Mouse (Mus musculus) limb, embryonic 10.5 days (tissue): ENCODE data around the gene Hsd3b7. TPM values are rescaled to one million over a fixed set of nuclear protein-coding genes. Genes with fewer than 3 reads are reported as not detected.

Source experiments
- DNase-seq: peaks from one replicate; pipeline ENCODE4 v3.0.0-alpha.2; 2017; ENCODE audit warnings: low spot score
- H3K27ac ChIP-seq: fragments of 300-500 bp; sonication (generic); 2 replicates; pipeline ENCODE4 v1.5.1; 2016; ENCODE audit warnings: mild to moderate bottlenecking
- H3K27me3 ChIP-seq: fragments of 300-500 bp; sonication (generic); 2 replicates; pipeline ENCODE4 v1.6.1; 2016; ENCODE audit warnings: low read depth, mild to moderate bottlenecking; ENCODE audit not compliant: poor library complexity, severe bottlenecking
- H3K36me3 ChIP-seq: fragments of 300-500 bp; sonication (generic); 2 replicates; pipeline ENCODE4 v1.6.1; 2016; ENCODE audit warnings: mild to moderate bottlenecking, moderate library complexity
- H3K4me1 ChIP-seq: fragments of 300-500 bp; sonication (generic); 2 replicates; pipeline ENCODE4 v1.6.1; 2016
- H3K4me3 ChIP-seq: fragments of 300-500 bp; sonication (generic); 2 replicates; pipeline ENCODE4 v1.5.1; 2016; ENCODE audit warnings: mild to moderate bottlenecking, moderate library complexity
- H3K9me3 ChIP-seq: fragments of 300-500 bp; sonication (generic); replicated peaks from 2 replicates; pipeline ENCODE4 v1.6.1; 2016; ENCODE audit warnings: mild to moderate bottlenecking
- WGBS: fragments of 180-500 bp; shearing (Covaris S2); methylation state at CpG from one replicate; pipeline ENCODE4 v1.1.7; 2016; 5-methylcytosine and 5-hydroxymethylcytosine counted together
- polyA plus RNA-seq: library from polyadenylated mRNA; unstranded; fragments of >200 nt; fragmentation: Nextera tagmentation; extraction: Ambion mirVana; gene quantifications from 2 replicates; pipeline ENCODE4 v1.2.1, GENCODE M21; 2016

The Hsd3b7 gene
- polyA plus RNA-seq, 1 experiment from 2014 or later: 8.2 TPM

DNA sequence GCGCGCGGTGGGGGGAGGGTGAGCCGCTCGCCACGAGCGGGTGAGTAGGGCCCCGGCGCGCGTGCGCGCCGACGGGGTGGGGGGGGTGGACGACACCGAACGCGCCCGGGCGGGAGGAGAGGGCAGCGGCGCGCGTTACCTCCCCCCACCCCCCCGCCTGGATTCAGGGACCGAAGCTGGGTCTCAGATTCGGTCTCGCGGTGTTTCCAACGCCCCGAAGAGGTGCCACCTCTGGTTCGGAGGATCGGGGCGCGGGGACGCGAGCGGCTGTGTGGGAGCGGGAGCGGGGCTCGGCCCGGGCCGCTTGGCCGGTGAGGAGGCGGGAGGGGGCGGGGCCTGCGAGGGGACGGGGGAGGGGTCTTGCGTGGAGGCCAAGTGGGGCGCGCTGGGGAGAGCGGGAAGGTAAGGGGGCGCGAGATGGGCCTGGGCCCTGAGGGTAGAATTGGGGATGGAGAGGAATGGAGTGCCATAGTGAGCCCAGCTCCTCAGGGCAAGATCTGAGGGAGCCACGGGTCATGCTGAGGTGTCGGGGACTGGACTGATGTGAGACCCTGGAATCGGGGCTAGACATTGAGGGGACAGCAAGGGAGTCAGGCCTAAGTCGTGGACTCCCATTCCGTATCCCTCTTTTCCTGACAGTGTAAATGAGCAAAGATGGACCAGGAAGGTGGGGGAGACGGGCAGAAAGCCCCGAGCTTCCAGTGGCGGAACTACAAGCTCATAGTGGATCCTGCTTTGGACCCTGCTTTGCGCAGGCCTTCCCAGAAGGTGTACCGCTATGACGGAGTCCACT is 22.7 kb upstream of the Hsd3b7 start:
- Histone ChIP-seq H3K9me3 (no peaks in the 10 kb centered on the region), H3K27me3 (no peaks in the 10 kb centered on the region), H3K27ac (peak overlapping the region; percentile 99), H3K4me3 (peak overlapping the region; percentile 97), H3K4me1 (peaks cover 20% of the 10 kb centered on the region), H3K36me3 (peaks cover 60% of the 10 kb centered on the region)
- peak; percentile 87 for DNase-seq
- 4% methylated on average over 64 of the region's 66 CpGs for WGBS

DNA sequence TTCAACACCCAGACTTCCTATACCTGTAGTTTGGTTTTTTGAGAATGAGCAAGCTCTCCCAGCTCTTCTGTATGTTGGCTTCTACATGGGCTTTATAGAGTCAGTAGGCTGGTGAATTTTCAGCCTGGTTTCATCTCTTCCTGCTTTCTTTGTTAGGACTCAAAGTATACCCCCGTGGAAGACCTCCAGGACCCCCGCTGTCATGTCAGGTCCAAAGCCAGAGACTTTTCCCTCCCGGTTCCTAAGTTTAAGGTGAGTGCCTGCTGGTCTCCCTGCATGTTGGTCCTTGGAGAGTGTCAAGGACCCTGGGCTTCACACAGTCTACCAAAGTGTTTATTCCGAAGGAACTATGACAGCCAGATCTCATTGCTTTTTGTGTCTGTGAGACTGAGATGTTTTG is 22.1 kb upstream of the Hsd3b7 start:
- H3K36me3 ChIP-seq: peaks cover 66% of the 10 kb centered on the region
- DNase-seq: no peak

DNA sequence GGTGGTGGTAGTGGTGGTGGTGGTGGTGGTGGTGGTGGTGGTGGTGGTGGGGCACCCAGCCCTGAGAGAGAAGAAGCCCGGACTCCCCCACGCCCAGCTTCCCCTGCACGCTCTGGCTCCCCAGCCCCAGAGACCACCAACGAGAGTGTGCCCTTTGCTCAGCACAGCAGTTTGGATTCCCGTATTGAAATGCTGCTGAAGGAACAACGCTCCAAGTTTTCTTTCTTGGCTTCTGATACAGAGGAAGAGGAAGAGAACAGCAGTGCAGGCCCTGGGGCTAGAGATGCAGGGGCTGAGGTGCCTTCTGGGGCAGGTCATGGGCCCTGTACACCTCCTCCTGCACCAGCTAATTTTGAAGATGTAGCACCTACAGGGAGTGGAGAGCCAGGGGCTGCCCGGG is 15.1 kb upstream of the Hsd3b7 start, which contains the start of gene Gm49388:
TSS of gene Gm49388 (plus strand) at position 301 of the 400 bp plus-strand sequence.
- Histone ChIP-seq H3K36me3 (peaks cover 99% of the 10 kb centered on the region), H3K4me3 (no peak within 1 kb of the TSS), H3K27me3 (no peaks in the 10 kb centered on the region), H3K9me3 (no peaks in the 10 kb centered on the region), H3K4me1 (no peaks in the 10 kb centered on the region), H3K27ac (no peak within 1 kb of the TSS)
- 93% methylated on average over 7 of the region's 7 CpGs for WGBS
- no peak for DNase-seq

More for the DNA sequence above, 22.1 kb upstream of the Hsd3b7 start:
- Histone ChIP-seq H3K9me3 (no peaks in the 10 kb centered on the region), H3K27ac (peak overlapping the region; percentile 99), H3K4me3 (peak overlapping the region; percentile 97), H3K4me1 (peaks cover 20% of the 10 kb centered on the region), H3K27me3 (no peaks in the 10 kb centered on the region)
- 84% methylated on average over 4 of the region's 4 CpGs for WGBS

DNA sequence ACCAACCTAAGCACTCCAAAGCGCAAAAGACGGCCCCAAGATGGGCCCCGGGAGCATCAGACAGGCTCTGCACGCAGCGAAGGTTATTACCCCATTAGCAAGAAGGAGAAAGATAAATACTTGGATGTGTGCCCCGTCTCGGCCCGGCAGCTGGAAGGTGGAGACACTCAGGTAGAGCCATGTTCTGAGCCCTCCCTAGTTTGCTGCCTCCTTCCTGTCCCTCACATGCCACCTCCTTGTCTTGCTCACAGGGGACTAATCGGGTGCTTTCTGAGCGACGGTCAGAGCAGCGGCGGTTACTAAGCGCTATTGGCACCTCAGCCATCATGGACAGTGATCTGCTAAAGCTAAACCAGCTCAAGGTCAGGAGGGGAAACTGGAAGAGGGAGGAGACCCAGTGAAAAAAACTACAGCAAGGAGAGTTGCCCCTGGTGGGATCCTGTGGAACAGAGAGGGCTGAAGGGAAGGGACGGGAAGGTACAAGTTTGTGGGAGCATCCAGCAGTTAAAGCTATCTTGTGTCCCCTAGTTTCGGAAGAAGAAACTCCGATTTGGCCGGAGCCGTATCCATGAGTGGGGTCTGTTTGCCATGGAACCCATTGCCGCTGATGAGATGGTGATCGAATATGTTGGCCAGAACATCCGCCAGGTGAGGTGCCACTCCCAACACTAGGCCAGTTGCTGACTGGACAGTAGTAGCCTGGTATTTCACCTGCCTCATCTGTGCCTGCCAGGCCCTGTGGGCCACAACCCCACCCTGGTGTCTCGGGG is 3.1 kb upstream of the Hsd3b7 start:
- WGBS: 94% methylated on average over 23 of the region's 23 CpGs
- no peak for DNase-seq
- Histone ChIP-seq H3K9me3 (no peaks in the 10 kb centered on the region), H3K4me3 (no peak overlapping the region), H3K27me3 (no peaks in the 10 kb centered on the region), H3K36me3 (peaks cover 95% of the 10 kb centered on the region), H3K4me1 (peaks cover 12% of the 10 kb centered on the region), H3K27ac (no peak overlapping the region)

DNA sequence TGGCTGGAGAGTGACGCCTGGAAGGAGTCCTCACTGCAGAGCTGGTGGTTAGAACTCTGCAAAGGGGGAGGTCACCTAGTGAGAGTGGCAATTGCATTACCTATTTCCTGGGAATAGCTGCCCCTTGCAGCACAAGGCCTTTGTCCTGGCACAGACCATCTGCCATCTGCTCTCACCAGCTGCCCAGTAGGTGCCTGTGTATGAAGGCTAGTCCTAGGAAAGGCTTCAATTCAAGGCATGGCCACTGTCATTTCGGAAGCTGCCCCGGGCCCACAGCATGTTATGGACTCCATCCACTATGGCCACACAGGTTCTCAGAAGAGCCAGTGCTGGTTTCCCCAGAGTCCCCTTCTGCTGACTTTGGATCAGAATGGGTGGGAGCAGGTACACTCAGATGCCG is 1.8 kb upstream of the Hsd3b7 start:
- Histone ChIP-seq H3K4me1 (peaks cover 12% of the 10 kb centered on the region), H3K36me3 (peaks cover 93% of the 10 kb centered on the region), H3K9me3 (no peaks in the 10 kb centered on the region), H3K27ac (no peak overlapping the region), H3K27me3 (no peaks in the 10 kb centered on the region), H3K4me3 (no peak overlapping the region)
- no peak for DNase-seq
- 93% methylated on average over 4 of the region's 4 CpGs for WGBS

DNA sequence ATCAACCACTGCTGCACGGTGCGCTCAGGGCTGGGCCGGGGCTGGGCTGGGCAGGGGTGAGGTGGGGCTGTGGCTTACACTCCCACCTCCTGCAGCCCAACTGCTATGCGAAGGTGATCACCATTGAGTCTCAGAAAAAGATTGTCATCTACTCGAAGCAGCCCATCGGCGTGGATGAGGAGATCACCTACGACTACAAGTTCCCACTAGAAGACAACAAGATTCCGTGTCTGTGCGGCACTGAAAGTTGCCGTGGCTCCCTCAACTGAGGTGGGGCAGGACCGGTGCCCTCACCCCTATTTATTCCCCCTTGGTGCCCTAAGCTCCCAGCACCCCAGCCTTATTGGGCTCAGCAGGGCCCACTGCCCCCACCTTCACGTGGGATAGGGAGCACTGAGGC is 1.2 kb upstream of the Hsd3b7 start:
- WGBS: 92% methylated on average over 13 of the region's 13 CpGs
- DNase-seq: no peak
- Histone ChIP-seq H3K27ac (no peak overlapping the region), H3K4me3 (no peak overlapping the region), H3K9me3 (no peaks in the 10 kb centered on the region), H3K27me3 (no peaks in the 10 kb centered on the region), H3K4me1 (peaks cover 12% of the 10 kb centered on the region), H3K36me3 (peaks cover 93% of the 10 kb centered on the region)

DNA sequence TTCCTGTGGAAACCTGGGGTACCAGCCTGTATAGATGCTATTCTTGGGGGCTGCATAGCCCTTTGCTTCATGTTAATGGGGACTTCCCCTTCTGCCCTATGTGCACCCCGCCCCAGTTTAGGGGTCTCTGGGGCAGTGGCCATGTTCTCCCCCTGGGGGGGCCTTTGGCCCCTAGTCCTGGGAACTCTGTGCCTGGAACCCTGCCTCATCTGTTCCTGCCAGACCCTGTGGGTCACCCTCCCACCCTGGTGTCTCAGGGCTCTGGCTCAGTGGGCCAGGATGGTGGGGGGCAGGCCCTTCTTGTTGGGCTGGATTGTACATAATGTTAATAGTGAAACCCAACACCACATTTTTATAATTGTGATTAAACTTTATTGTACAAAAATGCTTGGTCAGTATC is 666 bp upstream of the Hsd3b7 start:
- Histone ChIP-seq H3K9me3 (no peaks in the 10 kb centered on the region), H3K4me1 (peaks cover 12% of the 10 kb centered on the region), H3K27ac (no peak overlapping the region), H3K4me3 (no peak overlapping the region), H3K27me3 (no peaks in the 10 kb centered on the region), H3K36me3 (peaks cover 94% of the 10 kb centered on the region)
- 90% methylated on average over 1 of the region's 1 CpGs for WGBS
- DNase-seq: no peak

DNA sequence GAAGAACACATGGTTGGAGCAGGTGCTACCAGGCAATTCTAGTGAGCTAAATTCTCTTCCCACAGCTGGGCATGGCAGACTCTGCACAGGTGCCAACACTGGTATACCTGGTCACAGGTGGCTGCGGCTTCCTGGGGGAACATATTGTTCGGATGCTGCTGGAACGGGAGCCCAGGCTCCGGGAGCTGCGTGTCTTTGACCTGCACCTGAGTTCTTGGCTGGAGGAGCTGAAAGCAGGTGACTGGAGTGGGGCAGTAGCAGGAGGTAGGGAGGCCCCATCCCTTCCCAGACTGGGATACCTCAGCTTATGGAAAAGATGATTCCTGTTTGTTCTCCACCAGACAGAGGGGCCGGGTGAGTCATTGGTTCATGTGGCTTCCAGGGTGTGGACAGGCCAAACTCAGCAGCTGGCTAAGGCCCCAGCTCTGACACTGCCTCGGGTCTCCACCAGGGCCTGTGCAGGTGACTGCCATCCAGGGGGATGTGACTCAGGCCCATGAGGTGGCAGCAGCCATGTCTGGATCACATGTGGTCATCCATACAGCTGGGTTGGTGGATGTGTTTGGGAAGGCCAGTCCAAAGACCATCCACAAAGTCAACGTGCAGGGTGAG is 712 bp downstream of the Hsd3b7 start:
- peaks cover 81% of the 10 kb centered on the region for H3K36me3 ChIP-seq
- 0 out of 2 replicates have a peak overlapping the region, but pooled peaks have one; percentile 22 for H3K4me3 ChIP-seq

DNA sequence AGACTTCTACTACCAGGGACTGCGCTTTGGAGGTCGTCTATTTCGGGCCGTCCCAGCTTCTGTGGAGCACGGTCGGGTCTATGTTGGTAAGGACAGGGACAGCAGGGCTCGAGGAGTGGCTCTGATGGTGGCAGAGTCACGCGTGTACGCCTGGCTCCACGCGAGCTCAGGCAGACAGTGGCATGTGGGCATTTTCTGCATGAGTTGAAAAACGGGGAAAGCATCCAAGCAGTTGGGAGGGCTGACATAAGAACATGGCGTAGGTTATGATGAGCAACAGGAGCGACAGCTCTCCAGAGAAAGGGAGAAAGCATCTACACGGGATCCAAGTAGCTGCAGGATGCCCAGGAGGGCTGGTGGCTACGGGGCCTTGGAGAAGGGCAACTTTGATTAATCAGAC is 1.9 kb downstream of the Hsd3b7 start:
- Histone ChIP-seq H3K4me3 (no peak overlapping the region), H3K9me3 (no peaks in the 10 kb centered on the region), H3K36me3 (peaks cover 71% of the 10 kb centered on the region), H3K27me3 (no peaks in the 10 kb centered on the region), H3K27ac (no peak overlapping the region), H3K4me1 (peaks cover 12% of the 10 kb centered on the region)
- no peak for DNase-seq
- WGBS: 93% methylated on average over 17 of the region's 17 CpGs

More for the DNA sequence above, 712 bp downstream of the Hsd3b7 start:
- H3K4me1 ChIP-seq: peaks cover 12% of the 10 kb centered on the region
- WGBS: 90% methylated on average over 8 of the region's 8 CpGs
- H3K9me3 ChIP-seq: no peaks in the 10 kb centered on the region
- H3K27ac ChIP-seq: no peak overlapping the region
- H3K27me3 ChIP-seq: no peaks in the 10 kb centered on the region
- DNase-seq: no peak

DNA sequence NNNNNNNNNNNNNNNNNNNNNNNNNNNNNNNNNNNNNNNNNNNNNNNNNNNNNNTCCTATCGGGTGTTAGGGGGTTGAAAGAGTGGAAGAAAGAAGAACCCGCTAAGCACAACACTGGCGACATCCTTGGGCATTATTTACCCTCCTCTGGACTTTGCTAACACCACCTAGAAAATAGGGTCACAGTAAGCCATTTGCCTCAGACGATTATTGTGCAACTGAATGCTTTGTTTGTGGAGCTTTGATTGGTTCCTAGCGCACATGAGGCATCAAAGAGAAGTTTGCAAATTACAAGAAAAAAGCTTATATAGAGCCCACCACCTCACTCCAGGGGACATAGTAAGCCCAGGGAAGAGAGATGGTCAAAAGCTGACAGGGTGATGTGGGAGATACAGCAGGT is 8.4 kb downstream of the Hsd3b7 start:
- WGBS: 84% methylated on average over 5 of the region's 5 CpGs
- no peaks in the 10 kb centered on the region for H3K4me1 ChIP-seq
- H3K9me3 ChIP-seq: no peaks in the 10 kb centered on the region
- no peak overlapping the region for H3K4me3 ChIP-seq
- no peaks in the 10 kb centered on the region for H3K27me3 ChIP-seq
- H3K36me3 ChIP-seq: peaks cover 56% of the 10 kb centered on the region
- no peak overlapping the region for H3K27ac ChIP-seq
- no peak for DNase-seq

DNA sequence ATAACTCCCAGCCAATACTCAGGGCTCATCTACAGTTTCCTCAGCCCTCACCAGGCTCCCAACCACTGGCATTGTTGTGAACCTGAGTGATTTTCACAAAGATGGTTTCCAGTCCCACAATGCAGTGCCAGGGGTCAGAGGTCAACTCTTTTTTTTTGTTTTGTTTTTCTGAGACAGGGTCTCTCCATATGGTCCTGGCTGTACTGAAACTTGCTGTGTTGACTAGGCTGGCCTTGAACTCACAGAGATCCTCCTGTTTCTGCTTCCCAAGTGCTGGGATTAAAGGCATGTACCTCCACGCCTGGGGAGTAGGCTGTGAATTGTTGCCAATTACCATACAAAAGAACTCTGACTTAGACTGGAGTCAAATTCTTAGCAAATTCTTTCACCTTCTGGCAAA is 9.4 kb downstream of the Hsd3b7 start:
- no peak overlapping the region for H3K4me3 ChIP-seq
- no peak for DNase-seq
- H3K9me3 ChIP-seq: no peaks in the 10 kb centered on the region
- no peaks in the 10 kb centered on the region for H3K27me3 ChIP-seq
- no peaks in the 10 kb centered on the region for H3K4me1 ChIP-seq
- 92% methylated on average over 1 of the region's 1 CpGs for WGBS
- H3K27ac ChIP-seq: no peak overlapping the region
- H3K36me3 ChIP-seq: peaks cover 57% of the 10 kb centered on the region

DNA sequence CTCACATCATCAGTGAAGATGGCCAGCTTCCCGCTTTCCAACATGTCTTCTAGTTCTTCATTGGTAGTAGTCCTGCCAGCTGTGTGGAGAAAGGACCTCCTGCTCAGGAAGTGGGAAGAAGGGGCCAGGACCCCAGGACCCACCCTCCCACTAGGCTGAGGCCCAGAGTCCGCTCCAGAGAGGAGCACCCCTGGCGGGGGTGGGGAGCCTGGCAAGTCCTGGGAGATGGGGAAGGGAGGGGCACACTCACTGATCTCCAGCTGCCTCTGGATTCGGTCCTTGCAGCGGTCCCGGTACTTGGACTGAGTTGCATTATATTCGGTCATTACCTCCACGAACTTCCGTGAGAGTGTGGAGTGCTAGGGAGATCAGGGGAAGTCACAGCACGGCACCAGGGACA is 10.2 kb downstream of the Hsd3b7 start:
- no peaks in the 10 kb centered on the region for H3K9me3 ChIP-seq
- H3K27ac ChIP-seq: no peak overlapping the region
- no peak overlapping the region for H3K4me3 ChIP-seq
- no peaks in the 10 kb centered on the region for H3K4me1 ChIP-seq
- H3K27me3 ChIP-seq: no peaks in the 10 kb centered on the region
- 82% methylated on average over 10 of the region's 10 CpGs for WGBS
- H3K36me3 ChIP-seq: peaks cover 63% of the 10 kb centered on the region
- no peak for DNase-seq

DNA sequence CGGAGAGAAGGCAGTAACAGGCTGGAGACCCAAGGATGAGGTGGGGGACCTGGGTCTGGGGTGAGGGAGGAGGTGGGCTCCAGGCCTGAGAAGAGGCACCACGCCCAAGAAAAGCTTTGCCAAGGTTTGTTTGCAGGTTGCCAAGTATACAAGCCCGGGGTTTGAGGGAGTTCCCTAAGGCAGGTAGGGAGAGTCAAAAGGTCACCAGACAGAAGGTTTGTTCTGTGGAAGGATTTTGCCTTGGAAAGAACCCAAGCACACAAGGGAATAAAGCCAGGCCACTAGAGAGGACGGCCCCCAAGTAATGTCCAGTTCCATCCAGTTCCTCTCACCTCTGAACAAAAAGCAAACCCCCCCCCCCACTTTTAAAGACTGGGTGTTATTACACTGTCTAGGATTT is 10.8 kb downstream of the Hsd3b7 start:
- H3K4me3 ChIP-seq: no peak overlapping the region
- H3K27me3 ChIP-seq: no peaks in the 10 kb centered on the region
- WGBS: 81% methylated on average over 4 of the region's 4 CpGs
- no peak for DNase-seq
- no peak overlapping the region for H3K27ac ChIP-seq
- H3K9me3 ChIP-seq: no peaks in the 10 kb centered on the region
- H3K4me1 ChIP-seq: no peaks in the 10 kb centered on the region
- peaks cover 63% of the 10 kb centered on the region for H3K36me3 ChIP-seq
